In the genomic region with DNA sequence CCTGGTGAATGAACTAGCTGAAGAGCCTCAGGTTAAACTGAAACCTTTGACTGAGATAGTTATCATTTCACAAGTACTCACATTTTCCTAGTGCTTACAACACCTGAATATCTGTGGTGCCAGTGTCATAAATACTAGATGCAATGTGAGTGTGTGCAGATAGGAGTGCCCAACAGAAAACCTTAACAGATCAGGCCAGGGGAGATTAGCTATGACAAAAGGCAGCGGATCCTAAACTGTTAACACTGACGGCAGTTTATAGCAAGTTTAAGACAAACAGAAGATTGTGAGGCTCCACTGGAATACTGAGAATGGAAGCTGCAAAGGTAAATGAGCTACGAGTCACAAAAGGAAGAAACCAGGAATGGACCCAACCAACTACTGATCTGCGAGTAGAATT, we compare ENCODE assay signal across 22 mouse cellular contexts. TPM values are rescaled to one million over a fixed set of nuclear protein-coding genes. Genes with fewer than 3 reads are reported as not detected.
DNase-seq lines count a peak whose midpoint lies in the region; ATAC-seq and TF ChIP-seq lines count a peak whose summit lies in the region.
"Had no signal": no experiment of that assay in that cellular context is flagged by ENCODE, and none has a peak within 500 bp of the region (broad histone marks: within the 10 kb centered on the region; RNA-seq: fewer than 3 reads in every experiment).

No protein-coding gene starts in this region.

- intact Hi-C loops in heart, postnatal 25 days (cut with DNase I), result loop anchor here (10.0 kb wide), 1 partner anchor 352 kb away; a partner anchor contains a TSS

- H3K4me3 ChIP-seq in intestine, postnatal 0 days (ENCODE audit: low read depth, low read length), result no peak overlapping the region
- no peak overlapping the region for H3K4me3 ChIP-seq in intestine, embryonic 15.5 days (replicated peaks)
- H3K4me3 ChIP-seq in heart, embryonic 16.5 days (ENCODE audit: low read length), result no peak overlapping the region
- H3K4me3 ChIP-seq: embryonic facial prominence, embryonic 10.5 days; erythroblast, embryonic 14.5 days; megakaryocyte, embryonic 14.5 days had no signal

- no peak for ATAC-seq in intestine, postnatal 0 days
- no peak for ATAC-seq in intestine, embryonic 15.5 days
- no peak for ATAC-seq in heart, embryonic 16.5 days (replicated peaks; ENCODE audit: extremely low read depth, insufficient read depth, low FRiP score)
- ATAC-seq in megakaryocyte progenitor cell, adult 5-6 weeks (replicated peaks; ENCODE audit: poor library complexity), result peak; percentile 61
- ATAC-seq: forebrain, postnatal 0 days had no signal

- 0 out of 2 replicates have a peak overlapping the region, but pooled peaks have one; percentile 28 for H3K4me2 ChIP-seq in intestine, postnatal 0 days (replicated peaks; ENCODE audit: low read depth)
- H3K4me2 ChIP-seq in intestine, embryonic 15.5 days (replicated peaks), result no peak overlapping the region
- H3K4me2 ChIP-seq in heart, embryonic 16.5 days (ENCODE audit: low read depth, low read length), result peak overlapping the region; percentile 24
- H3K4me2 ChIP-seq: hindbrain, embryonic 14.5 days; lung, embryonic 14.5 days had no signal

- H3K4me1 ChIP-seq in intestine, postnatal 0 days (replicated peaks; ENCODE audit: control insufficient read depth, insufficient read depth, low read length), result peaks cover 10% of the 10 kb centered on the region; the same call in 1 of the 2 replicates
- peaks cover 13% of the 10 kb centered on the region; the same call in 1 of the 2 replicates for H3K4me1 ChIP-seq in intestine, embryonic 15.5 days (replicated peaks)
- H3K4me1 ChIP-seq in heart, embryonic 16.5 days (ENCODE audit: control insufficient read depth, insufficient read depth, low read length), result peaks cover 48% of the 10 kb centered on the region

- WGBS in intestine, postnatal 0 days, result 36% methylated on average over 4 of the region's 4 CpGs
- WGBS in intestine, embryonic 15.5 days, result 46% methylated on average over 4 of the region's 4 CpGs
- 52% methylated on average over 4 of the region's 4 CpGs for WGBS in heart, embryonic 16.5 days

- H3K27me3 ChIP-seq in intestine, postnatal 0 days (replicated peaks; ENCODE audit: control insufficient read depth, insufficient read depth, low read length), result no peaks in the 10 kb centered on the region
- H3K27me3 ChIP-seq in intestine, embryonic 15.5 days (replicated peaks), result no peaks in the 10 kb centered on the region
- H3K27me3 ChIP-seq in heart, embryonic 16.5 days (ENCODE audit: control insufficient read depth, insufficient read depth, low read length), result no peaks in the 10 kb centered on the region
- H3K27me3 ChIP-seq: megakaryocyte, embryonic 14.5 days had no signal

- H3K27ac ChIP-seq in intestine, postnatal 0 days (ENCODE audit: low read depth, low read length), result no peak overlapping the region
- no peak overlapping the region for H3K27ac ChIP-seq in intestine, embryonic 15.5 days
- H3K27ac ChIP-seq in heart, embryonic 16.5 days (ENCODE audit: low read length), result no peak overlapping the region
- H3K27ac ChIP-seq: embryonic facial prominence, embryonic 10.5 days; hindbrain, embryonic 14.5 days had no signal

- peak; percentile 28 for DNase-seq in heart, adult 11 months
- no peak for DNase-seq in heart, postnatal 25 days (ENCODE audit: low spot score)
- DNase-seq in cerebellum, postnatal 4 days (ENCODE audit: low spot score in 2 of 2), result no peak
- no peak for DNase-seq in frontal cortex, adult 2 months (ENCODE audit: extremely low spot score in 1 of 2, low spot score in 1 of 2)
- DNase-seq: adrenal gland, adult 2 months; cerebellum, adult 11 months; cerebellum, postnatal 25 days; forebrain, postnatal 0 days; gastrocnemius, postnatal 10 days; kidney, adult 9 months; kidney, postnatal 4 days; layer of hippocampus, postnatal 36 days; lung, embryonic 14.5 days; thymus, adult 2 months had no signal

- no peaks in the 10 kb centered on the region for H3K9me3 ChIP-seq in intestine, postnatal 0 days (ENCODE audit: control insufficient read depth)
- H3K9me3 ChIP-seq in intestine, embryonic 15.5 days, result no peaks in the 10 kb centered on the region
- H3K9me3 ChIP-seq in heart, embryonic 16.5 days (replicated peaks; ENCODE audit: control insufficient read depth, low read length), result no peaks in the 10 kb centered on the region
- H3K9me3 ChIP-seq: embryonic facial prominence, embryonic 10.5 days; megakaryocyte, embryonic 14.5 days had no signal

- no peak overlapping the region for H3K9ac ChIP-seq in intestine, postnatal 0 days (ENCODE audit: low read depth, low read length)
- no peak overlapping the region for H3K9ac ChIP-seq in intestine, embryonic 15.5 days
- peak overlapping the region; percentile 21; the same call in 1 of the 2 replicates for H3K9ac ChIP-seq in heart, embryonic 16.5 days (ENCODE audit: low read length)
- H3K9ac ChIP-seq: forebrain, postnatal 0 days; hindbrain, embryonic 14.5 days; lung, embryonic 14.5 days had no signal

- TF ChIP-seq CTCF in intestine, postnatal 0 days (IDR thresholded peaks at IDR 0.05; ENCODE audit: low read depth), result peak; percentile 26; the same call in 1 of the 2 replicates

- H3K36me3 ChIP-seq in intestine, postnatal 0 days (ENCODE audit: control insufficient read depth, insufficient read depth), result no peaks in the 10 kb centered on the region
- H3K36me3 ChIP-seq in intestine, embryonic 15.5 days, result no peaks in the 10 kb centered on the region
- H3K36me3 ChIP-seq in heart, embryonic 16.5 days (ENCODE audit: control insufficient read depth, insufficient read depth), result peaks cover 2% of the 10 kb centered on the region; the same call in 1 of the 2 replicates

RNA-seq across cellular contexts. Expression of a gene that starts 5.6 kb away (rescaled TPM):
- total RNA-seq in heart, postnatal 25 days (2021), result 10 to 100 TPM; 21.6 to 25.2 TPM
- 24.3 and 26.1 TPM in 2 replicates for polyA plus RNA-seq in intestine, postnatal 0 days (2015; fragmentation: Nextera tagmentation; extraction: Ambion mirVana)
- polyA plus RNA-seq in intestine, embryonic 15.5 days (2015; fragmentation: Nextera tagmentation; extraction: Ambion mirVana), result 36.5 and 39.0 TPM in 2 replicates
- polyA plus RNA-seq in heart, embryonic 16.5 days (2015; fragmentation: Nextera tagmentation; extraction: Ambion mirVana), result 56.8 and 70.0 TPM in 2 replicates
- 33.6 and 42.2 TPM in 2 replicates for total RNA-seq in megakaryocyte progenitor cell, adult 5-6 weeks (2015)
- 58.3 and 61.4 TPM in 2 replicates for total RNA-seq in megakaryocyte progenitor cell, adult 5-6 weeks (2017)
- polyA plus RNA-seq in frontal cortex, adult 2 months (2012; rRNA removed), result 14.5 and 15.2 TPM in 2 replicates

RNA-seq across cellular contexts. Expression of a gene that starts 40.9 kb away (rescaled TPM):
- 100 to 1,000 TPM; 367 to 440 TPM for total RNA-seq in heart, postnatal 25 days (2021)
- 15.6 and 17.5 TPM in 2 replicates for polyA plus RNA-seq in intestine, postnatal 0 days (2015; fragmentation: Nextera tagmentation; extraction: Ambion mirVana)
- polyA plus RNA-seq in intestine, embryonic 15.5 days (2015; fragmentation: Nextera tagmentation; extraction: Ambion mirVana), result 11.0 and 11.2 TPM in 2 replicates
- polyA plus RNA-seq in heart, embryonic 16.5 days (2015; fragmentation: Nextera tagmentation; extraction: Ambion mirVana), result 254 and 278 TPM in 2 replicates
- total RNA-seq in megakaryocyte progenitor cell, adult 5-6 weeks (2015), result 2.2 and 2.8 TPM in 2 replicates
- total RNA-seq in megakaryocyte progenitor cell, adult 5-6 weeks (2017), result 4.8 and 10.0 TPM in 2 replicates
- polyA plus RNA-seq in frontal cortex, adult 2 months (2012; rRNA removed), result 1.1 and 2.8 TPM in 2 replicates

Comparison
In these comparisons a context has a peak if more than half of its experiments do, and no peak if none do; other contexts are left out.
1. RNA of a gene that starts 40.9 kb away (polyA plus RNA-seq): 254 to 278 TPM in heart, embryonic 16.5 days; 15.6 to 17.5 TPM in intestine, postnatal 0 days, 11.0 to 11.2 TPM in intestine, embryonic 15.5 days and 1.1 to 2.8 TPM in frontal cortex, adult 2 months; every median in the first group is over 10 times any median in the second.